Mouse (Mus musculus) brain, embryonic 14.5 days (tissue): ENCODE results near the gene Plekhg6.

Source experiments
- CTCF ChIP-seq: fragments of 200-500 bp; IDR thresholded peaks from 2 replicates; pipeline ENCODE4 v1.5.1; 2012; ENCODE audit warnings: inconsistent platforms, mild to moderate bottlenecking, moderate library complexity, borderline replicate concordance; ENCODE audit not compliant: insufficient read depth, insufficient read length; ENCODE audit errors: extremely low read depth
- POLR2A ChIP-seq: fragments of 200-500 bp; IDR thresholded peaks from 2 replicates; pipeline ENCODE4 v1.6.1; 2012; ENCODE audit warnings: mild to moderate bottlenecking, inconsistent platforms, borderline replicate concordance; ENCODE audit not compliant: poor library complexity, insufficient read depth, insufficient read length, severe bottlenecking; ENCODE audit errors: extremely low read depth

DNA sequence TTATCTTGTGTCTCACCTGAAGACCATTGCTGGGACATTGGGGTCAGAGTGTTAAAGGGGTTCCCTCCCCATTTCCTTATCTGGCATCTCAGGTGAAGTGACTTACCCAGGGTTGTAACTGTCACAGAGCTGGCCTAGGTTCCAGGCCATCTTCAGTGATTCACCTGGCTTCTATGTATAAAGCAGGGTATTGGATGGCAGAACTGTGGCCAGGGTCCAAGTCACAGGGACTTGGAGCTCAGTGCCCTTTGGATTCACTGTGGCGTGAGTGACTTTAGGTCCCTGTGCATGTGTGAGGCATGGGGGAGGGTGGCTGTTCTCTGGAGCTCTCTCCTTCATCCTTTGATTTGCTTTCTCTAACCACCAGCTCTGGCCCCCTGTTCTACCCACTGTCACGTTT is 34.6 kb downstream of the Plekhg6 start:
- no peak for TF ChIP-seq CTCF
- TF ChIP-seq POLR2A, result no peak
